In genomic region chr11:33554123-33554522, GRCm38 (mm10) we compare ENCODE assay signal across 13 mouse cellular contexts. TPM values are rescaled to one million over a fixed set of nuclear protein-coding genes. Genes with fewer than 3 reads are reported as not detected.
DNase-seq lines count a peak whose midpoint lies in the region; ATAC-seq and TF ChIP-seq lines count a peak whose summit lies in the region.
"Had no signal": no experiment of that assay in that cellular context is flagged by ENCODE, and none has a peak within 500 bp of the region (broad histone marks: within the 10 kb centered on the region; RNA-seq: fewer than 3 reads in every experiment).

No protein-coding gene starts in this region.

- no peaks in the 10 kb centered on the region for H3K9me3 ChIP-seq in hindbrain, postnatal 0 days (ENCODE audit: low read length)
- H3K9me3 ChIP-seq in hindbrain, embryonic 14.5 days (ENCODE audit: control insufficient read depth, low read length) = no peaks in the 10 kb centered on the region
- H3K9me3 ChIP-seq in midbrain, postnatal 0 days (ENCODE audit: low read length) = no peaks in the 10 kb centered on the region
- H3K9me3 ChIP-seq in midbrain, embryonic 15.5 days = no peaks in the 10 kb centered on the region

- DNase-seq in hindbrain, postnatal 0 days (ENCODE audit: low spot score) = peak; percentile 50
- no peak for DNase-seq in hindbrain, embryonic 14.5 days (ENCODE audit: low spot score)
- DNase-seq in midbrain, postnatal 0 days (ENCODE audit: low spot score) = peak; percentile 33
- DNase-seq in cerebellum, adult 11-12 months = peak; percentile 10
- peak; percentile 33 for DNase-seq in retina, embryonic 14.5 days (ENCODE audit: low spot score)
- no peak for DNase-seq in ovary, postnatal 36 days (ENCODE audit: low spot score)
- no peak for DNase-seq in ovary, adult 18-20 months (ENCODE audit: low spot score)
- DNase-seq: gastrocnemius, postnatal 25 days had no signal

- TF ChIP-seq CTCF in hindbrain, postnatal 0 days (IDR thresholded peaks at IDR 0.05; ENCODE audit: low read depth) = peak; percentile 66
- TF ChIP-seq CTCF in midbrain, postnatal 0 days (IDR thresholded peaks at IDR 0.05) = peak; percentile 58

- no peaks in the 10 kb centered on the region for H3K4me1 ChIP-seq in hindbrain, postnatal 0 days (ENCODE audit: insufficient read depth, low read length)
- no peaks in the 10 kb centered on the region for H3K4me1 ChIP-seq in hindbrain, embryonic 14.5 days (replicated peaks; ENCODE audit: control insufficient read depth, insufficient read depth, low read length)
- H3K4me1 ChIP-seq in midbrain, postnatal 0 days (ENCODE audit: insufficient read depth, low read length) = no peaks in the 10 kb centered on the region
- H3K4me1 ChIP-seq in midbrain, embryonic 15.5 days = no peaks in the 10 kb centered on the region

- H3K4me3 ChIP-seq in hindbrain, postnatal 0 days (ENCODE audit: low read length) = no peak overlapping the region
- H3K4me3 ChIP-seq in hindbrain, embryonic 14.5 days (replicated peaks; ENCODE audit: low read length) = no peak overlapping the region
- no peak overlapping the region for H3K4me3 ChIP-seq in midbrain, postnatal 0 days (ENCODE audit: low read depth, low read length)
- H3K4me3 ChIP-seq in midbrain, embryonic 15.5 days = no peak overlapping the region

- no peaks in the 10 kb centered on the region for H3K36me3 ChIP-seq in hindbrain, postnatal 0 days (ENCODE audit: insufficient read depth, low read length)
- no peaks in the 10 kb centered on the region for H3K36me3 ChIP-seq in hindbrain, embryonic 14.5 days (replicated peaks; ENCODE audit: control insufficient read depth, insufficient read depth)
- H3K36me3 ChIP-seq in midbrain, postnatal 0 days (ENCODE audit: insufficient read depth, low read length) = no peaks in the 10 kb centered on the region
- H3K36me3 ChIP-seq in midbrain, embryonic 15.5 days (replicated peaks) = no peaks in the 10 kb centered on the region

- no peaks in the 10 kb centered on the region for H3K27me3 ChIP-seq in hindbrain, postnatal 0 days (ENCODE audit: insufficient read depth, low read length)
- no peaks in the 10 kb centered on the region for H3K27me3 ChIP-seq in hindbrain, embryonic 14.5 days (ENCODE audit: control insufficient read depth, insufficient read depth, low read length)
- H3K27me3 ChIP-seq in midbrain, postnatal 0 days (ENCODE audit: insufficient read depth, low read length) = no peaks in the 10 kb centered on the region
- no peaks in the 10 kb centered on the region for H3K27me3 ChIP-seq in midbrain, embryonic 15.5 days (replicated peaks)

- peak; percentile 35; the same call in 1 of the 2 replicates for ATAC-seq in hindbrain, postnatal 0 days
- no peak for ATAC-seq in hindbrain, embryonic 14.5 days (ENCODE audit: low FRiP score)
- no peak for ATAC-seq in midbrain, postnatal 0 days (ENCODE audit: low FRiP score)
- no peak for ATAC-seq in midbrain, embryonic 15.5 days (replicated peaks)

- no peak overlapping the region for H3K9ac ChIP-seq in hindbrain, postnatal 0 days (replicated peaks; ENCODE audit: low read length)
- no peak overlapping the region for H3K9ac ChIP-seq in hindbrain, embryonic 14.5 days
- H3K9ac ChIP-seq in midbrain, postnatal 0 days (replicated peaks; ENCODE audit: low read length, poor library complexity, severe bottlenecking) = no peak overlapping the region
- no peak overlapping the region for H3K9ac ChIP-seq in midbrain, embryonic 15.5 days

- H3K27ac ChIP-seq in hindbrain, postnatal 0 days = no peak overlapping the region
- H3K27ac ChIP-seq in hindbrain, embryonic 14.5 days = no peak overlapping the region
- no peak overlapping the region for H3K27ac ChIP-seq in midbrain, postnatal 0 days (ENCODE audit: low read depth, low read length)
- H3K27ac ChIP-seq in midbrain, embryonic 15.5 days = no peak overlapping the region

- no peak overlapping the region for H3K4me2 ChIP-seq in hindbrain, postnatal 0 days (ENCODE audit: low read depth, low read length)
- H3K4me2 ChIP-seq in hindbrain, embryonic 14.5 days (replicated peaks) = no peak overlapping the region
- no peak overlapping the region for H3K4me2 ChIP-seq in midbrain, postnatal 0 days (ENCODE audit: low read depth, low read length, poor library complexity, severe bottlenecking)
- H3K4me2 ChIP-seq in midbrain, embryonic 15.5 days = no peak overlapping the region

- 80% methylated on average over 8 of the region's 8 CpGs for WGBS in hindbrain, postnatal 0 days
- WGBS in hindbrain, embryonic 14.5 days = 83% methylated on average over 8 of the region's 8 CpGs
- 80% methylated on average over 8 of the region's 8 CpGs for WGBS in midbrain, postnatal 0 days
- 85% methylated on average over 8 of the region's 8 CpGs for WGBS in midbrain, embryonic 15.5 days

RNA-seq across cellular contexts. Expression of gene Gabrp, which starts 24.6 kb away (rescaled TPM):
- 0.10 TPM in 1 of 2 replicates, not detected in the other for total RNA-seq in hindbrain, postnatal 0 days (2014; rRNA removed)
- polyA plus RNA-seq in hindbrain, postnatal 0 days (2015; fragmentation: Nextera tagmentation; extraction: Ambion mirVana) = not detected in 2 replicates
- not detected in 2 replicates for polyA plus RNA-seq in hindbrain, embryonic 14.5 days (2014; fragmentation: Nextera tagmentation; extraction: Ambion mirVana)
- 0.16 and 0.19 TPM in 2 replicates for total RNA-seq in midbrain, postnatal 0 days (2014; rRNA removed)
- not detected in 2 replicates for polyA plus RNA-seq in midbrain, postnatal 0 days (2015; fragmentation: Nextera tagmentation; extraction: Ambion mirVana)
- 0.05 TPM in 1 of 2 replicates, not detected in the other for polyA plus RNA-seq in midbrain, embryonic 15.5 days (2015; fragmentation: Nextera tagmentation; extraction: Ambion mirVana)
- total RNA-seq: adrenal gland, postnatal 36 days; gastrocnemius, postnatal 25 days; layer of hippocampus, postnatal 14 days; monocyte, adult 5-6 weeks had no signal

RNA-seq across cellular contexts. Expression of gene Ranbp17, which starts 40.6 kb away (rescaled TPM):
- 7.9 and 10.0 TPM in 2 replicates for total RNA-seq in hindbrain, postnatal 0 days (2014; rRNA removed)
- polyA plus RNA-seq in hindbrain, postnatal 0 days (2015; fragmentation: Nextera tagmentation; extraction: Ambion mirVana) = 6.5 and 8.1 TPM in 2 replicates
- polyA plus RNA-seq in hindbrain, embryonic 14.5 days (2014; fragmentation: Nextera tagmentation; extraction: Ambion mirVana) = 10.6 and 11.0 TPM in 2 replicates
- total RNA-seq in midbrain, postnatal 0 days (2014; rRNA removed) = 7.8 and 9.6 TPM in 2 replicates
- 4.7 and 5.0 TPM in 2 replicates for polyA plus RNA-seq in midbrain, postnatal 0 days (2015; fragmentation: Nextera tagmentation; extraction: Ambion mirVana)
- 6.3 and 6.7 TPM in 2 replicates for polyA plus RNA-seq in midbrain, embryonic 15.5 days (2015; fragmentation: Nextera tagmentation; extraction: Ambion mirVana)
- total RNA-seq: monocyte, adult 5-6 weeks had no signal

RNA-seq across cellular contexts. Expression of gene D130052B06Rik, which starts 45.0 kb away (rescaled TPM):
- not detected in 2 replicates for total RNA-seq in hindbrain, postnatal 0 days (2014; rRNA removed)
- polyA plus RNA-seq in hindbrain, postnatal 0 days (2015; fragmentation: Nextera tagmentation; extraction: Ambion mirVana) = not detected in 2 replicates
- polyA plus RNA-seq in hindbrain, embryonic 14.5 days (2014; fragmentation: Nextera tagmentation; extraction: Ambion mirVana) = not detected in 2 replicates
- not detected in 2 replicates for total RNA-seq in midbrain, postnatal 0 days (2014; rRNA removed)
- not detected in 2 replicates for polyA plus RNA-seq in midbrain, postnatal 0 days (2015; fragmentation: Nextera tagmentation; extraction: Ambion mirVana)
- not detected in 2 replicates for polyA plus RNA-seq in midbrain, embryonic 15.5 days (2015; fragmentation: Nextera tagmentation; extraction: Ambion mirVana)
- total RNA-seq: adrenal gland, postnatal 36 days; gastrocnemius, postnatal 25 days; layer of hippocampus, postnatal 14 days; monocyte, adult 5-6 weeks had no signal
- polyA plus RNA-seq: stomach, embryonic 16.5 days had no signal

Comparison
In these comparisons a context has a peak if more than half of its experiments do, and no peak if none do; other contexts are left out.
1. DNase-seq: peak in hindbrain, postnatal 0 days (single experiment), midbrain, postnatal 0 days (single experiment), cerebellum, adult 11-12 months (single experiment) and retina, embryonic 14.5 days (single experiment); none in hindbrain, embryonic 14.5 days (single experiment), ovary, postnatal 36 days (single experiment) and ovary, adult 18-20 months (single experiment).